Mouse (Mus musculus): Measurements from ENCODE around the gene Mc3r. TPM values are rescaled to one million over a fixed set of nuclear protein-coding genes. Genes with fewer than 3 reads are reported as not detected.
A peak's percentile ranks its signal among the peaks of the same experiment; 100 is the strongest.

Gene Mc3r
- polyA plus RNA-seq (2012; rRNA removed) = 0.29 and 0.39 TPM in 2 replicates

DNA sequence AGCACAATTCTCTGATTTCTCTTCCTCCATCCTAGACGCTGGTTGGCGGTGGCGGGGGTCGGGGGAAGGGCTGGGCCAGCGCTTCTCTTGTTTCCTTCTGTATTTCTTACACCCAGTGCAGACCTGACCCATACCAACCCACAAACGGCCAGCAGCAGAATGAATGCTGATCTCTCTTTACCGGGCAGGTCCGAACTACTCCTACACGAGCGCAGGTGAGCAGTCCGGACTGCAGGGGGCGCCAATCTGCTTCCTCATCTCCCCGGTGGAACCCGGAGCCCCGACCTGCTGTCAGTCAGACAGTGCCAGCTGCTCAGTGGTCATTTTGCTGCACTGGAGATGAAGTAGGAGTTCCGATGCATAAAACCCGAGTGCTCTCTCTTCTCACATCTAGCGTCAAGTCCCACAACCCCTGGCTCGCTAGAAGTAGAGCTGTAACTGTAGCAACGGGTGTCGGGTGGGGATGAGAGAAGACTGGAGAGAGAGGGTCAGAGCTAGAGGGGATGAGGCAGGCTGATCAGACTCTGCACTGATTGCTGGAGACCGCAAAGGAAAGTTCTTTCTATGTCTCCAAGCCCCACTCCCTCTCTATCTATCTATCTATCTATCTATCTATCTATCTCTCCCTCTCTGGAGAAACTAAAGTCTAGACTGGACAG is at the start of gene Mc3r:
Mc3r (plus strand) TSS at position 387 of the 659 bp plus-strand sequence.
- DNase-seq (ENCODE audit: low read depth) = peak; percentile 85
- TF ChIP-seq POLR2A (IDR thresholded peaks at IDR 0.05; ENCODE audit: borderline replicate concordance, extremely low read depth, insufficient read depth, insufficient read length, poor library complexity, severe bottlenecking) (no peak), CTCF (IDR thresholded peaks at IDR 0.05; ENCODE audit: borderline replicate concordance, extremely low read depth, insufficient read depth, insufficient read length) (peak; percentile 80)

GRCm38 (mm10) chr2:172201998-172202780 is 46.1 kb upstream of the Mc3r start:
- TF ChIP-seq POLR2A (IDR thresholded peaks at IDR 0.05; ENCODE audit: borderline replicate concordance, extremely low read depth, insufficient read depth, insufficient read length, poor library complexity, severe bottlenecking) = no peak
- no peak for TF ChIP-seq CTCF (IDR thresholded peaks at IDR 0.05; ENCODE audit: borderline replicate concordance, extremely low read depth, insufficient read depth, insufficient read length)
- no peak for DNase-seq (ENCODE audit: low read depth)

DNA sequence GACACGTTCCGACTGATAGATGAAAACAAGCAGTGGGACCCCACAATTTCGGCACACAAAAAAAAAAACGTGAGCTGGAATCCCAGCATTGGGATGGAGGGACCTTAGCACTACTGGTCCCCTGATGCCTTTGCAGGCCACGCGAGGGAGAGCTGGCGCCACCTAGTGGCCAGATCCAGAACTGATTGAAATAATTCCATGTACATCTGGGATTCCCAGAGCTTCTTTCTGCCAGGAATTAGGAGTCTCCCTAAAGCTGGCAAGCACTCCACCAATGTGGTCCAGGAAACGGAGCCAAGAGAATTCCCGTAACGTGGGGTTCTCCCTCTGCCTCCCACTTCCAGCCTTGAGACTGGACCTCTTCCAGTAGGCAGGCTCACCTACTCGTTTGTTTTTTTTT is 41.3 kb upstream of the Mc3r start:
- peak; percentile 98 for TF ChIP-seq CTCF (IDR thresholded peaks at IDR 0.05; ENCODE audit: borderline replicate concordance, extremely low read depth, insufficient read depth, insufficient read length)
- TF ChIP-seq POLR2A (IDR thresholded peaks at IDR 0.05; ENCODE audit: borderline replicate concordance, extremely low read depth, insufficient read depth, insufficient read length, poor library complexity, severe bottlenecking) = no peak
- peak; percentile 94 for DNase-seq (ENCODE audit: low read depth)

DNA sequence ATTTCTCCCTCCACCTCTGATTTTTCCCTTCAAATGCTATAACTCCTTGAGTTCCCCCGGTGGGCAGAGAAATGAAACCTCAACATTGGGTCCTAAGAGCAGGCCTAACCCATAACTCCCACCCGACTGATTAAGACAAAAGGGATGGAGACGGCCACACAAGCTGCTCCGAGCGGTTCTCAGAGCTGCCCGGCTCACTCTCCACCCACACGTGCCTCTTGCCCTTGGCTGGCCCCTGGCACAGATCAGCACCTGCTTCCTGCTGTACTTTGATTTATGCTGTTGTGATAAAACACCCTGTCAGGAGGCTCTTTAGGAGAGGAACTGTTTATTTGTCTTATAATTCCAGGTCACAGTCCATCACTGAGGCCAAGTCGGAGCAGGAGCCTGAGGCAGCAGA is 34.8 kb upstream of the Mc3r start:
- DNase-seq (ENCODE audit: low read depth) = no peak
- TF ChIP-seq POLR2A (IDR thresholded peaks at IDR 0.05; ENCODE audit: borderline replicate concordance, extremely low read depth, insufficient read depth, insufficient read length, poor library complexity, severe bottlenecking) (no peak), CTCF (IDR thresholded peaks at IDR 0.05; ENCODE audit: borderline replicate concordance, extremely low read depth, insufficient read depth, insufficient read length) (no peak)

DNA sequence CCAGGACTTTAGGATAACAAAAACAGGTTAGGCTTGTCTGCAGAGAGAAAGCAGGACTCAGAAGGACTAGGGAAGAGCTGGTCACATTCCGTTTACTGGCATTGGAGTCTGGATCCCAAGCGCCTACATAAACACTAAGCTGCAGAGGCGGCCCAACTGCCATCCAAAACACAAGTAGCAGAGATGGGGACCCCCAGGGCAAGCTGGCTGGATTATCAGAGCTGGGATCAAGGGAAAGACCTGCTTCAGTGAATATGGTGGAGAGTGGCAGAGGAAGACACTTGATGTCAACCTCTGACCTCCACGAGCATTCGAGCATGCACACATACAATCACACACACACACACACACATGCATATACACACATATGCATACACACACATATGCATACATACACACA is 34.0 kb upstream of the Mc3r start:
- DNase-seq (ENCODE audit: low read depth) = no peak
- TF ChIP-seq POLR2A (IDR thresholded peaks at IDR 0.05; ENCODE audit: borderline replicate concordance, extremely low read depth, insufficient read depth, insufficient read length, poor library complexity, severe bottlenecking) (no peak), CTCF (IDR thresholded peaks at IDR 0.05; ENCODE audit: borderline replicate concordance, extremely low read depth, insufficient read depth, insufficient read length) (no peak)

DNA sequence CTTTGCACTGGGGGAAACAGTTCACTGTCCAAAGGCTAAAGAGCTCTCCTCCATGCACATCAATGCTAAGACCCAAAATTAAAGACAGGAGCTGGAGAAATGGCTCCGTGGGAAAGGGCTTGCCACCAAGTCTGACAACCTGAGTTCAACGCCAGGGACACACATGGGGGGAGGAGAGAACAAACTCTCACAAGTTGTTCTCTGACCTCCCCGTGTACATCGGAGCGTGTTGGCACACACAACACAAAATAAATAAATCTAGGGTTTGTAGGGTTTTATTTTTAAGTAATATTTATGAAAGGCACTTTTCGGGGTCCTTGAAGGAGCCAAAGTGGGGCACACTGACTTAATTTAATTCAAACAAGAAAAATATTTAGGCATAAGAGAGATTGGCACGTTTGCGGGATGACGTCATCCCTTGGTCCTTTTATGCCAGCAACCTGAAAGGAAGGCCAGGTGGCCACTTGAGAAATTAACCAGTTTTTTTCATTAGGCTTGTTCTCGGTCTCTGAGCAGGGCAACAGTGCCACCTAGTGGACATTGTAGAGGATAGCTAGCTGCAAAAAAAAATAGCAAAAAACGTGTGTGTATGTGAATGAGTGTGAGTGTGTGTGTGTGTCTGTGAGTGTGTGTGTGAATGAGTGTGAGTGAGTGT is 32.7 kb upstream of the Mc3r start:
- DNase-seq (ENCODE audit: low read depth) = peak; percentile 95
- TF ChIP-seq POLR2A (IDR thresholded peaks at IDR 0.05; ENCODE audit: borderline replicate concordance, extremely low read depth, insufficient read depth, insufficient read length, poor library complexity, severe bottlenecking) (no peak), CTCF (IDR thresholded peaks at IDR 0.05; ENCODE audit: borderline replicate concordance, extremely low read depth, insufficient read depth, insufficient read length) (peak; percentile 87)

DNA sequence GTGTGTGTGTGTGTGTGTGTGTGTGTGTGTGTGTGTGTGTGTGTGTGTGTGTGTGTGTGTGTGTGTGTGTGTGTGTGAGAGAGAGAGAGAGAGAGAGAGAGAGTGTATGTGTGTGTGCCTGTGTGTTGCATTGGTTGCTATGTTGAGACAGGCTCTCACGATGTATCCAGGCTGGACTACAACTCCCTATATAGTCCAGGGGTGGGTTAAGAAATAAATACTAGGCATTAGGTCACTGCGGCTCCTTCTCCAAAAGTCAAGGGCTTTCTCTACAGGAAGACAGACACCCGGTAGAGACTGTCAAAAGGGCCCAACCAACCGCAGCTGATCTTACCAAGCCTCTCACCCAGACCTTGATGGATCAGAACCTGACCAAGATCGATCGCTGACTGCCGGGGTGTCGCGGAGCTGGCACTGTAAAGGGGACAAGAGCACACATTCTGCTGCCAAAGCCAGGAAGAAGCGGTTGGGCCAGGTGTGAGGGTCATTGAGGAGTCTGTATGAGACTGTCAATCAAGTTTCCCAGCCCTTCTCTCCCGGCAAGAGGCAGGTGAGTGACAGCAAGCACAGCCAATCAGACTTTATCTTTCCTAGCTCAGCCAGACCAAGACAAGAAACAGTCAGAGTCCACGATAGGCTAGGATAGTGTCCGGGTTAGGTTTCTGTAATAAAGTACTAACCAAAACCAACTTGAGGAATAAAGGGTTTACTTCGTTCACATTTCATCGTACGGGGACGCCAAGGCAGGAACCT is 32.0 kb upstream of the Mc3r start:
- DNase-seq (ENCODE audit: low read depth) = peak; percentile 25
- TF ChIP-seq POLR2A (IDR thresholded peaks at IDR 0.05; ENCODE audit: borderline replicate concordance, extremely low read depth, insufficient read depth, insufficient read length, poor library complexity, severe bottlenecking) = no peak
- TF ChIP-seq CTCF (IDR thresholded peaks at IDR 0.05; ENCODE audit: borderline replicate concordance, extremely low read depth, insufficient read depth, insufficient read length) = no peak

DNA sequence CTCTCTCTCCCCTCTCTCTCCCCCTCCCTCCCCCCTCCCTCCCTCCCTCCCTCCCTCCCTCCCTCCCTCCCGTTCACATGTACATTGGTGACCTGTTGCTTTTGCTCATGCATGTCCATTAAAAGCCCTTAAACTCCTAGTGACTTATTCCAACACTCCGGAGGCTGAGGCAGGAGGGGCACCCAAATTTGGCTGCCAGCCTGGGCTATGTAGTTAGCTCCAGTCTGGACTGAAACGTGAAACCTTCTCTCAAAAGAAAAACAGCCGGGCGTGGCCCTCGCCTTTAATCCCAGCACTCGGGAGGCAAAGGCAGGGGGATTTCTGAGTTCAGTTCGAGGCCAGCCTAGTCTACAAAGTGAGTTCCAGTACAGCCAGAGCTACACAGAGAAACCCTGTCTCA is 30.4 kb upstream of the Mc3r start:
- DNase-seq (ENCODE audit: low read depth) = no peak
- TF ChIP-seq POLR2A (IDR thresholded peaks at IDR 0.05; ENCODE audit: borderline replicate concordance, extremely low read depth, insufficient read depth, insufficient read length, poor library complexity, severe bottlenecking) = no peak
- TF ChIP-seq CTCF (IDR thresholded peaks at IDR 0.05; ENCODE audit: borderline replicate concordance, extremely low read depth, insufficient read depth, insufficient read length) = no peak

GRCm38 (mm10) chr2:172219186-172219585 is 29.1 kb upstream of the Mc3r start:
- DNase-seq (ENCODE audit: low read depth) = no peak
- no peak for TF ChIP-seq POLR2A (IDR thresholded peaks at IDR 0.05; ENCODE audit: borderline replicate concordance, extremely low read depth, insufficient read depth, insufficient read length, poor library complexity, severe bottlenecking)
- TF ChIP-seq CTCF (IDR thresholded peaks at IDR 0.05; ENCODE audit: borderline replicate concordance, extremely low read depth, insufficient read depth, insufficient read length) = no peak

DNA sequence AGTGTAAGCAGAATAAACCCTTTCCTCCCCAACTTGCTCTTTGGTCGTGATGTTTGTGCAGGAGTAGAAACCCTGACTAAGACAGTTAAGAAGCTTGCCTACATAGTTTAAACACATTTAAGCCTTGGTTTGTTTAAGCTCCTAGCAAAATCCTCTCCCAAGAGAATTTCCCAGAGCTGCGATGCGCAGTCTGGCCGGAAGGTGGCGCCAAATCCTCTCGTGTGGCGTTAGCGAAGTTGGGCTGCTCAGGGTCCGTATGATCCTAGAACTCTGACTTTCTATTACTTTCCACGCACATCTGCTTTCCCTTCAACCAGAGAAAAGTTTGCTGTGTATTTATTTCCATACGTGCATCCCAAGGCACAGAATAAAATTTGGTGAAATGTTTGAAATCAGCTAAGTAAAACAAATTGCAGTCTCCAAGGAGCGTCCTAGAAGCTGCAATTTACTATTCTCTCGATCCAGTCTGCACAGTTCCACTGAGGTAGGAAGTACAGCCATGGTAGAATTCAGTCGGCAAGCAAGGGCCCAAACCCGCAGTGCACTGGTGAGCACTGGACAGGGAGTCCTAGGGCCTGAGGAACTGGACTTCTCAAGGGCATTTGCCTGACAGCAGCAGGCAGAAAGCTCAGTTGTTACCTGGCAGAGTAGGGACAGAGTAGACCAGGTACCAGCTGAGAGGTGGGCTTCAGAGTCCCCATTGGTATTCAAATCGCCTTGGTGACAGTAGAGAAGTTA is 26.5 kb upstream of the Mc3r start:
- peak; percentile 99 for TF ChIP-seq CTCF (IDR thresholded peaks at IDR 0.05; ENCODE audit: borderline replicate concordance, extremely low read depth, insufficient read depth, insufficient read length)
- no peak for TF ChIP-seq POLR2A (IDR thresholded peaks at IDR 0.05; ENCODE audit: borderline replicate concordance, extremely low read depth, insufficient read depth, insufficient read length, poor library complexity, severe bottlenecking)
- peak; percentile 80 for DNase-seq (ENCODE audit: low read depth)

Measured in brain, embryonic 14.5 days (tissue).